Mouse (Mus musculus) activated CD4-positive, CD25-positive, alpha-beta regulatory T cell (primary cell): Measurements from ENCODE around the gene Gif. TPM values are rescaled to one million over a fixed set of nuclear protein-coding genes. Genes with fewer than 3 reads are reported as not detected.

Experiments
- polyA plus RNA-seq, 2 experiments: library from polyadenylated mRNA; unstranded; fragments of 100-300 nt; shearing (Covaris generic); gene quantifications; one replicate each; pipeline ENCODE4 v1.2.1; 2017

Gif gene
- not detected for polyA plus RNA-seq

DNA sequence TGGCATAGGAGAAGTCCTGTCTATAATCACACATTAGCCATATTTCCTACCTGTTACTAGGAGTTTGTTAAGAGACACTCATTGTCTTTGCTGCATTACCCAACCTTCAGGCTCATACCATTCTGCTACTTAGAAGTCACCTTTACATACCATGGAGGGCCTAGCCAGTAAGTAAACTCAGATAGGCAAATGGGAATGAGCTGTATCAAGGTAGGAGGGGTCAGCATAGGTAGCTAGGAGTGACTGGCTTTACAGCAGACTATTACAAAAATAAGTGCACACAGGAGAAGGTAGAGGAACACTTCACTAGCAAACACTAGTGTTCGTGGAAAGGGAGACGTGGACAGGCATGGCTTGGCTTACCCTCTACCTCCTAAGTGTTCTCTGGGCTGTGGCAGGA is at the start of gene Gif:
Gif (plus strand) TSS at position 257 of the 400 bp plus-strand sequence.

DNA sequence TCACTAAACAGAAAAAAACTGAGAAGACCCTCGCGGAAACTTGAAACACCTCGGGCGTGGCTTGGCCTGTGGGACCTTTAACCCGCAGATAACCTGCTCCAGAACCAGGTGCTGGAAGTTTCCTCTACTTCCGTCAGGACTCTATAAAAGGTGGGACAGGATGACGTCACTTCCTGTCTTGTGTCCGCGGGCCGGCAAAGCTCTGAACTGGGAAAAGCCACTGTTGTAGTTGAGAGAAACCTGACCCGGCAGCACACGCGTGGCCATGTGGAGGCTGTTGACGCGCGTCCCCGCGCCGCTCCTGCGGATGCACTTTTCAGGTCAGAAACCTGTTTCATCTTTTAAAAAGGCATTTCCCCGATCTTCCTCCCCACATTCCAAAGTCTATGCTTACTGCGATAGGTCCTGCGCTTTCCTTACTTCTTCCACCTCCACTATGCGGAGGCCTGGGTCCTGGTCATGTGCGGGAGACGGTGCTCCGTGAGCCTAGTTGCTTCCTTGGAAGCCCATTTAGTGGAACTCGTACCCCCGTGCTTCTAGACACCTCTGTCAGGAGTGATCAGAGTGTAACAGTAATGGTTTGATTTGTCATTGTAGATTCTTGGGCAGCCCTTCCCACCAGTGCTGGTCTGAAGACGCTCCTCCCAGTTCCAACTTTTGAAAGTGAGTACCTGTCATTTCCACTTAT is 23.0 kb downstream of the Gif start, which contains the start of gene Mrpl16:
Mrpl16 (plus strand) TSS at position 187 of the 688 bp plus-strand sequence.

Other genes starting within 250 kb of the Gif start
- 100 to 1,000 TPM; 907 to 938 TPM for gene Ms4a6b, start 231.0 kb upstream of the Gif start, polyA plus RNA-seq
- 1 to 10 TPM; 1.5 to 2.8 TPM for gene Ms4a4d, start 210.8 kb upstream of the Gif start, polyA plus RNA-seq
- 10 to 100 TPM in 1 of 2 experiments, 1 to 10 TPM in 1; 9.3 to 10.1 TPM for gene Ms4a6d, start 142.7 kb upstream of the Gif start, polyA plus RNA-seq
- under 1 TPM in 1 of 2 experiments, not detected in 1; 0.47 TPM for gene Ms4a2, start 123.8 kb upstream of the Gif start, polyA plus RNA-seq
- gene Ms4a3, start 106.7 kb upstream of the Gif start, polyA plus RNA-seq: not detected
- not detected for gene Oosp2, start 87.0 kb upstream of the Gif start, polyA plus RNA-seq
- gene Oosp1, start 56.4 kb upstream of the Gif start, polyA plus RNA-seq: under 1 TPM in 1 of 2 experiments, not detected in 1; 0.26 TPM
- under 1 TPM in 1 of 2 experiments, not detected in 1; 0.44 TPM for gene Oosp3, start 50.5 kb upstream of the Gif start, polyA plus RNA-seq
- 10 to 100 TPM; 45.1 to 47.2 TPM for gene Mrpl16, start 22.8 kb downstream of the Gif start, polyA plus RNA-seq
- 1 to 10 TPM; 2.4 to 2.6 TPM for gene Stx3, start 71.8 kb downstream of the Gif start, polyA plus RNA-seq
- gene Olfr1417, start 91.7 kb downstream of the Gif start, polyA plus RNA-seq: under 1 TPM in 1 of 2 experiments, not detected in 1; 0.58 TPM
- gene Olfr1418, start 113.5 kb downstream of the Gif start, polyA plus RNA-seq: not detected
- gene Olfr1419, start 127.6 kb downstream of the Gif start, polyA plus RNA-seq: not detected
- gene Olfr1420, start 139.0 kb downstream of the Gif start, polyA plus RNA-seq: not detected
- gene Patl1, start 164.8 kb downstream of the Gif start, polyA plus RNA-seq: 10 to 100 TPM; 18.3 to 20.1 TPM
- 10 to 100 TPM; 36.9 to 44.3 TPM for gene Osbp, start 218.4 kb downstream of the Gif start, polyA plus RNA-seq